Mouse (Mus musculus): ENCODE results near the gene Prdm10.

- TF ChIP-seq CTCF (IDR thresholded peaks at IDR 0.05; ENCODE audit: borderline replicate concordance, extremely low read depth, insufficient read depth, insufficient read length) (no peak), POLR2A (IDR thresholded peaks at IDR 0.05; ENCODE audit: borderline replicate concordance, extremely low read depth, insufficient read depth, insufficient read length, poor library complexity, severe bottlenecking) (no peak)
Measured at GRCm38 (mm10) chr9:31384786-31385499, 104.6 kb downstream of the Prdm10 start.

Measured in brain, embryonic 14.5 days (tissue).